Mouse (Mus musculus) embryonic facial prominence, embryonic 11.5 days (tissue): ENCODE measurements around the gene Bcl2l15. TPM values are rescaled to one million over a fixed set of nuclear protein-coding genes. Genes with fewer than 3 reads are reported as not detected.

Source experiments
- polyA plus RNA-seq: library from polyadenylated mRNA; unstranded; fragments of >200 nt; fragmentation: Nextera tagmentation; extraction: Ambion mirVana; gene quantifications from 2 replicates; pipeline ENCODE4 v1.2.1, GENCODE M21; 2014

Gene Bcl2l15
- polyA plus RNA-seq, 1 experiment from 2014 or later: not detected

Other genes starting within 250 kb of the Bcl2l15 start
- 0.29 TPM in 1 of 2 replicates, not detected in the other for gene Atg4a-ps, start 186.5 kb upstream of the Bcl2l15 start, polyA plus RNA-seq
- 25.2 and 26.1 TPM in 2 replicates for gene Olfml3, start 94.6 kb upstream of the Bcl2l15 start, polyA plus RNA-seq
- not detected in 2 replicates for gene Gm10964, start 93.2 kb upstream of the Bcl2l15 start, polyA plus RNA-seq
- 13.8 TPM in 2 replicates for gene Hipk1, start 41.0 kb upstream of the Bcl2l15 start, polyA plus RNA-seq
- gene Dclre1b, start 23.2 kb upstream of the Bcl2l15 start, polyA plus RNA-seq: 38.2 and 40.3 TPM in 2 replicates
- gene Ap4b1, start 23.1 kb upstream of the Bcl2l15 start, polyA plus RNA-seq: 22.8 and 26.5 TPM in 2 replicates
- gene Gm43064, start 23.0 kb upstream of the Bcl2l15 start, polyA plus RNA-seq: 0.24 TPM in 1 of 2 replicates, not detected in the other
- 0.28 and 0.43 TPM in 2 replicates for gene Ptpn22, start 27.2 kb downstream of the Bcl2l15 start, polyA plus RNA-seq
- 19.5 and 20.6 TPM in 2 replicates for gene Rsbn1, start 81.5 kb downstream of the Bcl2l15 start, polyA plus RNA-seq
- 49.0 and 53.2 TPM in 2 replicates for gene Phtf1, start 135.5 kb downstream of the Bcl2l15 start, polyA plus RNA-seq